Mouse (Mus musculus) adrenal gland, adult 2 months (tissue): Measurements from ENCODE around the gene Pphln1. TPM values are rescaled to one million over a fixed set of nuclear protein-coding genes. Genes with fewer than 3 reads are reported as not detected.

Experiments used
- DNase-seq: peaks from one replicate; pipeline ENCODE4 v3.0.0; 2021
- polyA plus RNA-seq: library from polyadenylated mRNA; depleted of rRNA; stranded (reverse); fragments of >200 nt; gene quantifications from 2 replicates; pipeline ENCODE4 v1.2.3, GENCODE M21; 2012
- total RNA-seq, 2 experiments: library from RNA; stranded (reverse); gene quantifications; 2 replicates each; pipeline ENCODE4 v1.2.3; 2021

The Pphln1 gene
- total and polyA plus RNA-seq, 3 experiments, result 5.2 to 43.3 (median 34.4) TPM

GRCm38 (mm10) chr15:93433811-93434210, 35.7 kb downstream of the Pphln1 start:
- no peak for DNase-seq

GRCm38 (mm10) chr15:93435998-93436397, 37.8 kb downstream of the Pphln1 start:
- no peak for DNase-seq

- peak; percentile 55 for DNase-seq
Observed at GRCm38 (mm10) chr15:93438663-93439062, 40.5 kb downstream of the Pphln1 start.

GRCm38 (mm10) chr15:93442271-93442670, 44.1 kb downstream of the Pphln1 start:
- DNase-seq, result no peak

GRCm38 (mm10) chr15:93443676-93444075, 45.5 kb downstream of the Pphln1 start:
- DNase-seq, result no peak

GRCm38 (mm10) chr15:93448862-93449261, 50.7 kb downstream of the Pphln1 start:
- DNase-seq, result no peak

- no peak for DNase-seq
Observed at GRCm38 (mm10) chr15:93453296-93453695, 55.1 kb downstream of the Pphln1 start.

- DNase-seq, result no peak
Observed at GRCm38 (mm10) chr15:93456005-93456404, 57.9 kb downstream of the Pphln1 start.

GRCm38 (mm10) chr15:93459422-93459821, 61.3 kb downstream of the Pphln1 start:
- no peak for DNase-seq

- no peak for DNase-seq
Observed at GRCm38 (mm10) chr15:93461066-93461465, 62.9 kb downstream of the Pphln1 start.

GRCm38 (mm10) chr15:93471651-93472050, 73.5 kb downstream of the Pphln1 start:
- DNase-seq, result peak; percentile 78

GRCm38 (mm10) chr15:93472089-93472488, 73.9 kb downstream of the Pphln1 start:
- no peak for DNase-seq

- DNase-seq, result no peak
Observed at GRCm38 (mm10) chr15:93474277-93474676, 76.1 kb downstream of the Pphln1 start.

- DNase-seq, result no peak
Observed at GRCm38 (mm10) chr15:93475688-93476087, 77.5 kb downstream of the Pphln1 start.

- no peak for DNase-seq
Observed at GRCm38 (mm10) chr15:93477729-93478128, 79.6 kb downstream of the Pphln1 start.

- DNase-seq, result no peak
Observed at GRCm38 (mm10) chr15:93478676-93479075, 80.5 kb downstream of the Pphln1 start.

- DNase-seq, result no peak
Observed at GRCm38 (mm10) chr15:93479445-93479844, 81.3 kb downstream of the Pphln1 start.

- DNase-seq, result no peak
Observed at GRCm38 (mm10) chr15:93481112-93481511, 83.0 kb downstream of the Pphln1 start.

GRCm38 (mm10) chr15:93484261-93484710, 86.1 kb downstream of the Pphln1 start:
- no peak for DNase-seq

GRCm38 (mm10) chr15:93485252-93485651, 87.1 kb downstream of the Pphln1 start:
- DNase-seq, result no peak

GRCm38 (mm10) chr15:93486066-93486465, 87.9 kb downstream of the Pphln1 start:
- no peak for DNase-seq

GRCm38 (mm10) chr15:93489597-93489996, 91.4 kb downstream of the Pphln1 start:
- DNase-seq, result no peak

GRCm38 (mm10) chr15:93494700-93495099, 96.5 kb downstream of the Pphln1 start:
- DNase-seq, result no peak

- DNase-seq, result no peak
Observed at GRCm38 (mm10) chr15:93499866-93500265, 101.7 kb downstream of the Pphln1 start.

GRCm38 (mm10) chr15:93502703-93503102, 104.6 kb downstream of the Pphln1 start:
- DNase-seq, result no peak
